Mouse (Mus musculus) heart, postnatal 0 days (tissue): ENCODE measurements around the gene Tomm40l. TPM values are rescaled to one million over a fixed set of nuclear protein-coding genes. Genes with fewer than 3 reads are reported as not detected.

Experiments
- ATAC-seq: fragments of 200-750 bp; cut with Nextera tagmentation; 2 replicates; pipeline ENCODE4 v1.8.0; 2017; ENCODE audit warnings: low read depth, moderate number of reproducible peaks, moderate library complexity; ENCODE audit not compliant: insufficient read depth
- DNase-seq: peaks from one replicate; pipeline ENCODE4 v3.0.0-alpha.2; 2016; ENCODE audit warnings: low spot score
- H3K27ac ChIP-seq: fragments of 300-500 bp; sonication (generic); 2 replicates; pipeline ENCODE4 v1.5.1; 2014; ENCODE audit warnings: low read depth, mild to moderate bottlenecking
- H3K27me3 ChIP-seq: fragments of 300-500 bp; sonication (generic); 2 replicates; pipeline ENCODE4 v1.6.1; 2014; ENCODE audit warnings: low read length, mixed read lengths; ENCODE audit not compliant: control insufficient read depth, insufficient read depth
- H3K36me3 ChIP-seq: fragments of 300-500 bp; sonication (generic); replicated peaks from 2 replicates; pipeline ENCODE4 v1.6.1; 2014; ENCODE audit warnings: low read length, mixed read lengths; ENCODE audit not compliant: control insufficient read depth, insufficient read depth
- H3K4me1 ChIP-seq: fragments of 300-500 bp; sonication (generic); 2 replicates; pipeline ENCODE4 v1.6.1; 2014; ENCODE audit warnings: antibody characterized with exemption; ENCODE audit not compliant: control insufficient read depth, insufficient read depth
- H3K4me2 ChIP-seq: fragments of 300-500 bp; sonication (generic); 2 replicates; pipeline ENCODE4 v1.6.1; 2014; ENCODE audit warnings: low read depth, mild to moderate bottlenecking, low read length, moderate library complexity
- H3K4me3 ChIP-seq: fragments of 300-500 bp; sonication (generic); 2 replicates; pipeline ENCODE4 v1.5.1; 2014; ENCODE audit warnings: low read depth, low read length
- H3K9ac ChIP-seq: fragments of 300-500 bp; sonication (generic); replicated peaks from 2 replicates; pipeline ENCODE4 v1.6.1; 2014; ENCODE audit warnings: low read depth, low read length, mixed read lengths
- H3K9me3 ChIP-seq: fragments of 300-500 bp; sonication (generic); replicated peaks from 2 replicates; pipeline ENCODE4 v1.6.1; 2016; ENCODE audit warnings: low read length; ENCODE audit not compliant: control insufficient read depth
- CTCF ChIP-seq: IDR thresholded peaks from 2 replicates; pipeline ENCODE4 v1.5.1; 2016; ENCODE audit warnings: antibody characterized with exemption, control low read depth, low read depth
- EP300 ChIP-seq: IDR thresholded peaks from 2 replicates; pipeline ENCODE4 v1.6.1; 2016; ENCODE audit warnings: antibody characterized with exemption, low read depth
- WGBS: fragments of 180-500 bp; shearing (Covaris S2); extraction: QIAGEN DNeasy Blood & Tissue Kit; methylation state at CpG from one replicate; pipeline ENCODE4 v1.1.7; 2014; 5-methylcytosine and 5-hydroxymethylcytosine counted together
- polyA plus RNA-seq: library from polyadenylated mRNA; unstranded; fragments of >200 nt; fragmentation: Nextera tagmentation; extraction: Ambion mirVana; gene quantifications from 2 replicates; pipeline ENCODE4 v1.2.1, GENCODE M21; 2015
- total RNA-seq: library from RNA; depleted of rRNA; stranded (reverse); fragments of >200 nt; gene quantifications from 2 replicates; pipeline ENCODE4 v1.2.3, GENCODE M21; 2014; ENCODE audit warnings: low replicate concordance

Tomm40l gene
- total and polyA plus RNA-seq, 2 experiments from 2014 or later, result 56.0 to 82.0 TPM

- 63% methylated on average over 18 of the region's 18 CpGs for WGBS
- H3K9me3 ChIP-seq, result no peaks in the 10 kb centered on the region
- no peak overlapping the region for H3K27ac ChIP-seq
- no peak overlapping the region for H3K9ac ChIP-seq
- no peaks in the 10 kb centered on the region for H3K27me3 ChIP-seq
- TF ChIP-seq EP300 (no peak), CTCF (no peak)
- H3K4me1 ChIP-seq, result peaks cover 8% of the 10 kb centered on the region
- ATAC-seq (no peak), DNase-seq (no peak)
- H3K4me3 ChIP-seq, result no peak overlapping the region
- H3K36me3 ChIP-seq, result peaks cover 24% of the 10 kb centered on the region
- no peak overlapping the region for H3K4me2 ChIP-seq
Observed at GRCm38 (mm10) chr1:171216241-171216955, 5.9 kb downstream of the Tomm40l start.

- H3K36me3 ChIP-seq, result peaks cover 8% of the 10 kb centered on the region
- H3K27me3 ChIP-seq, result no peaks in the 10 kb centered on the region
- WGBS, result 77% methylated on average over 10 of the region's 10 CpGs
- H3K4me2 ChIP-seq, result no peak within 1 kb of the TSS
- TF ChIP-seq CTCF, result no peak
- TF ChIP-seq EP300, result no peak
- no peak within 1 kb of the TSS for H3K4me3 ChIP-seq
- DNase-seq, result no peak
- ATAC-seq, result no peak
- no peaks in the 10 kb centered on the region for H3K9me3 ChIP-seq
- peaks cover 3% of the 10 kb centered on the region; the same call in 1 of the 2 replicates for H3K4me1 ChIP-seq
- H3K27ac ChIP-seq, result no peak within 1 kb of the TSS
- H3K9ac ChIP-seq, result no peak within 1 kb of the TSS
Observed at GRCm38 (mm10) chr1:171213801-171214496, 8.4 kb downstream of the Tomm40l start, which contains the start of gene Nr1i3. Gene Nr1i3 (plus strand): TSS chr1:171213970.

- 56% methylated on average over 3 of the region's 3 CpGs for WGBS
- no peak overlapping the region for H3K9ac ChIP-seq
- DNase-seq (no peak), ATAC-seq (no peak)
- H3K4me3 ChIP-seq, result no peak overlapping the region
- TF ChIP-seq EP300 (no peak), CTCF (no peak)
- H3K4me1 ChIP-seq, result peaks cover 3% of the 10 kb centered on the region; the same call in 1 of the 2 replicates
- H3K27me3 ChIP-seq, result no peaks in the 10 kb centered on the region
- no peak overlapping the region for H3K27ac ChIP-seq
- H3K9me3 ChIP-seq, result no peaks in the 10 kb centered on the region
- H3K4me2 ChIP-seq, result no peak overlapping the region
- H3K36me3 ChIP-seq, result no peaks in the 10 kb centered on the region
Observed at GRCm38 (mm10) chr1:171212854-171213253, 9.5 kb downstream of the Tomm40l start.

GRCm38 (mm10) chr1:171209409-171209808 lies 12.9 kb downstream of the Tomm40l start:
- no peak for ATAC-seq

GRCm38 (mm10) chr1:171205704-171206493 lies 16.4 kb downstream of the Tomm40l start:
- DNase-seq (no peak), ATAC-seq (0 out of 2 replicates have a peak, but pooled peaks have one; percentile 36)
- WGBS, result 57% methylated on average over 6 of the region's 6 CpGs
- H3K4me3 ChIP-seq, result no peak overlapping the region
- H3K27ac ChIP-seq, result no peak overlapping the region
- H3K27me3 ChIP-seq, result no peaks in the 10 kb centered on the region
- H3K36me3 ChIP-seq, result no peaks in the 10 kb centered on the region
- H3K4me2 ChIP-seq, result no peak overlapping the region
- no peak overlapping the region for H3K9ac ChIP-seq
- H3K9me3 ChIP-seq, result no peaks in the 10 kb centered on the region
- TF ChIP-seq CTCF (no peak), EP300 (no peak)
- H3K4me1 ChIP-seq, result no peaks in the 10 kb centered on the region; the same call in 1 of the 2 replicates

More at GRCm38 (mm10) chr1:171209409-171209808, 12.9 kb downstream of the Tomm40l start:
- Histone ChIP-seq H3K4me1 (no peaks in the 10 kb centered on the region; the same call in 1 of the 2 replicates), H3K27ac (no peak overlapping the region), H3K4me2 (no peak overlapping the region), H3K36me3 (no peaks in the 10 kb centered on the region), H3K9ac (no peak overlapping the region), H3K4me3 (no peak overlapping the region), H3K9me3 (no peaks in the 10 kb centered on the region), H3K27me3 (no peaks in the 10 kb centered on the region)
- DNase-seq, result no peak
- TF ChIP-seq EP300 (no peak), CTCF (no peak)
- WGBS, result 8% methylated on average over 4 of the region's 4 CpGs
